Mouse (Mus musculus) forebrain, embryonic 12.5 days (tissue): ENCODE data around the gene Uvrag. TPM values are rescaled to one million over a fixed set of nuclear protein-coding genes. Genes with fewer than 3 reads are reported as not detected.
A peak's percentile ranks its signal among the peaks of the same experiment; 100 is the strongest.

ENCODE experiments used
- ATAC-seq: fragments of 200-750 bp; cut with Nextera tagmentation; 2 replicates; pipeline ENCODE4 v1.8.0; 2017; ENCODE audit warnings: moderate TSS enrichment; ENCODE audit not compliant: low FRiP score
- H3K27ac ChIP-seq: fragments of 300-500 bp; sonication (generic); 2 replicates; pipeline ENCODE4 v1.5.1; 2016; ENCODE audit warnings: mild to moderate bottlenecking
- H3K27me3 ChIP-seq: fragments of 300-500 bp; sonication (generic); 2 replicates; pipeline ENCODE4 v1.6.1; 2016; ENCODE audit warnings: mild to moderate bottlenecking
- H3K36me3 ChIP-seq: fragments of 300-500 bp; sonication (generic); replicated peaks from 2 replicates; pipeline ENCODE4 v1.6.1; 2016; ENCODE audit warnings: mild to moderate bottlenecking
- H3K4me1 ChIP-seq: fragments of 300-500 bp; sonication (generic); 2 replicates; pipeline ENCODE4 v1.6.1; 2016
- H3K4me2 ChIP-seq: fragments of 300-500 bp; sonication (generic); 2 replicates; pipeline ENCODE4 v1.6.1; 2016; ENCODE audit warnings: mild to moderate bottlenecking, moderate library complexity
- H3K4me3 ChIP-seq: fragments of 300-500 bp; sonication (generic); replicated peaks from 2 replicates; pipeline ENCODE4 v1.5.1; 2016; ENCODE audit warnings: mild to moderate bottlenecking
- H3K9ac ChIP-seq: fragments of 300-500 bp; sonication (generic); 2 replicates; pipeline ENCODE4 v1.6.1; 2016; ENCODE audit warnings: mild to moderate bottlenecking
- H3K9me3 ChIP-seq: fragments of 300-500 bp; sonication (generic); 2 replicates; pipeline ENCODE4 v1.6.1; 2016
- WGBS: fragments of 180-500 bp; shearing (Covaris S2); methylation state at CpG from one replicate; pipeline ENCODE4 v1.1.7; 2016; 5-methylcytosine and 5-hydroxymethylcytosine counted together
- polyA plus RNA-seq: library from polyadenylated mRNA; unstranded; fragments of >200 nt; fragmentation: Nextera tagmentation; extraction: Ambion mirVana; gene quantifications from 2 replicates; pipeline ENCODE4 v1.2.1, GENCODE M21; 2016

Gene Uvrag
- polyA plus RNA-seq, 1 experiment from 2014 or later: 16.1 TPM

GRCm38 (mm10) chr7:98993395-98993794 lies 147.5 kb downstream of the Uvrag start:
- Histone ChIP-seq H3K4me1 (no peaks in the 10 kb centered on the region), H3K9ac (no peak overlapping the region), H3K9me3 (no peaks in the 10 kb centered on the region), H3K36me3 (no peaks in the 10 kb centered on the region), H3K4me3 (no peak overlapping the region), H3K27ac (no peak overlapping the region), H3K27me3 (no peaks in the 10 kb centered on the region), H3K4me2 (no peak overlapping the region)
- WGBS: 84% methylated on average over 4 of the region's 4 CpGs
- ATAC-seq: no peak

GRCm38 (mm10) chr7:98991204-98991761 lies 149.7 kb downstream of the Uvrag start:
- no peaks in the 10 kb centered on the region for H3K9me3 ChIP-seq
- WGBS: 93% methylated on average over 2 of the region's 2 CpGs
- no peak overlapping the region for H3K4me3 ChIP-seq
- H3K9ac ChIP-seq: no peak overlapping the region
- no peaks in the 10 kb centered on the region for H3K4me1 ChIP-seq
- no peaks in the 10 kb centered on the region for H3K36me3 ChIP-seq
- no peaks in the 10 kb centered on the region for H3K27me3 ChIP-seq
- no peak overlapping the region for H3K4me2 ChIP-seq
- no peak overlapping the region for H3K27ac ChIP-seq
- no peak for ATAC-seq

DNA sequence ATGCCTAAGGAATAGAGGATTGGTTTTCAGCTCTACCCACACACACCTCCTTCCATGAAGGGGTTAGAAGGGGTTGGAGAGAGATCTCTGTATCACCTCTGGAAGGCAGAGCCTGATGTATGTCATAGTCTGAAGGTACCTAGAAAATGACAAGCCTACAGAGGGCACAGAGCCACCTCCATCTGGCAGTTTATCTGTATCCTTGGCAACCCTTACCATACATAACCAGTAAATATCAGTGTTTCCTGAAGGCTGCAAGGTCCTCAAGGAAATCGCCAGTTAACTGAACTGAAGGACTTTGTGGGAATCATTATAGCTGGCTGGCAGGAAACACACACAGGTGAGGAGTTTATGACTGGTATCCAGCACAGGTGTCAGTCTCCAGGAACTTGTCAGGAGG lies 150.4 kb downstream of the Uvrag start:
- no peaks in the 10 kb centered on the region for H3K4me1 ChIP-seq
- no peaks in the 10 kb centered on the region for H3K9me3 ChIP-seq
- H3K27ac ChIP-seq: no peak overlapping the region
- no peak for ATAC-seq
- H3K4me3 ChIP-seq: no peak overlapping the region
- no peaks in the 10 kb centered on the region for H3K27me3 ChIP-seq
- WGBS: 87% methylated on average over 1 of the region's 1 CpGs
- H3K4me2 ChIP-seq: no peak overlapping the region
- no peak overlapping the region for H3K9ac ChIP-seq
- no peaks in the 10 kb centered on the region for H3K36me3 ChIP-seq

GRCm38 (mm10) chr7:98986962-98987441 lies 153.9 kb downstream of the Uvrag start:
- peaks cover 15% of the 10 kb centered on the region; the same call in 1 of the 2 replicates for H3K4me1 ChIP-seq
- no peak overlapping the region for H3K9ac ChIP-seq
- H3K27me3 ChIP-seq: no peaks in the 10 kb centered on the region
- no peak overlapping the region for H3K4me2 ChIP-seq
- no peak overlapping the region for H3K4me3 ChIP-seq
- H3K27ac ChIP-seq: no peak overlapping the region
- 94% methylated on average over 14 of the region's 14 CpGs for WGBS
- H3K9me3 ChIP-seq: no peaks in the 10 kb centered on the region
- no peaks in the 10 kb centered on the region for H3K36me3 ChIP-seq
- no peak for ATAC-seq

DNA sequence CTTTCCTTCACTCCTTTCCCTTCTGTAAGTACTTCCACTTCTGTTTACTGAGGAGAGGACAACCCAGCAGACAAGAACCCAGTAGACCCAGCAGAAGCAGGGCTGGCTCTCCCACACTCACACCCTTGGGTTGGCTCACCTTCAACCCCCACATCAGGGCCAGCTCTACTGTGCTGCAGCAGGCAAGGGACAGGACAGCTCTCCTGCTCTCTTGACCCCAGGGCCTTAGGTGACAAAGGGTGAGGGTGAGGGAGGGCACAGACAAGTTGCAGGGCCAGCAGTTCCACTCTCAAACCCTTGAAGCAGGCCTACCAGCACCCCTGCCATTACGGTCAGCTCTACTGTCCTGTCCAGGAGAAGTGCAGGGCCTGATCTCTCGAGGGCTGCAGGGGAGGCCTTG lies 155.0 kb downstream of the Uvrag start:
- no peak for ATAC-seq
- Histone ChIP-seq H3K27me3 (no peaks in the 10 kb centered on the region), H3K4me3 (no peak overlapping the region), H3K4me2 (no peak overlapping the region), H3K9ac (no peak overlapping the region), H3K27ac (no peak overlapping the region), H3K36me3 (no peaks in the 10 kb centered on the region), H3K4me1 (peaks cover 15% of the 10 kb centered on the region; the same call in 1 of the 2 replicates), H3K9me3 (no peaks in the 10 kb centered on the region)
- WGBS: 57% methylated on average over 2 of the region's 2 CpGs

GRCm38 (mm10) chr7:98985489-98985888 lies 155.5 kb downstream of the Uvrag start:
- H3K4me3 ChIP-seq: no peak overlapping the region
- no peak overlapping the region for H3K9ac ChIP-seq
- H3K4me1 ChIP-seq: peaks cover 15% of the 10 kb centered on the region; the same call in 1 of the 2 replicates
- no peak overlapping the region for H3K27ac ChIP-seq
- 81% methylated on average over 6 of the region's 6 CpGs for WGBS
- H3K9me3 ChIP-seq: no peaks in the 10 kb centered on the region
- no peaks in the 10 kb centered on the region for H3K36me3 ChIP-seq
- H3K4me2 ChIP-seq: no peak overlapping the region
- no peak for ATAC-seq
- H3K27me3 ChIP-seq: no peaks in the 10 kb centered on the region

DNA sequence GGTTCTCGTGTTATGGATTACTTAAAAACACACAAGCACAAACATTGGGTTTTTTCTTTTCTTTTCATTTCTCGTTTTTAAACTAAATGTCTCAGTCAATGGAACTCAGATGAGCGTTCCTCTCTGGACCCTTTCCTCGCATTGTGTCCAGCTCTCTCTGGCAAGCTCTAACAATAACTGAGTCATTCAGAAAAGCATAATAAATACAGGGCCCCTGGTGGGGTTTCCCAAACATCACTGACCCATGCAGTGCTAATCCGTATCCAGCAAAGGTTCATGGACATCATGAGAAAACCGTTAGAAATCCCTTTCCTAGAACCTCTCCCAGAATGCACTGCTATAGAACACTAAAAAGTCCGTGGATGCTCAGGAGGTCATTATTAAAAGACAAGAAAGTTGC lies 156.6 kb downstream of the Uvrag start:
- H3K4me2 ChIP-seq: no peak overlapping the region
- no peaks in the 10 kb centered on the region for H3K9me3 ChIP-seq
- H3K27ac ChIP-seq: no peak overlapping the region
- H3K9ac ChIP-seq: no peak overlapping the region
- no peak for ATAC-seq
- WGBS: 36% methylated on average over 7 of the region's 7 CpGs
- no peaks in the 10 kb centered on the region for H3K27me3 ChIP-seq
- H3K36me3 ChIP-seq: no peaks in the 10 kb centered on the region
- H3K4me3 ChIP-seq: no peak overlapping the region
- H3K4me1 ChIP-seq: peaks cover 15% of the 10 kb centered on the region; the same call in 1 of the 2 replicates

GRCm38 (mm10) chr7:98983058-98983457 lies 157.9 kb downstream of the Uvrag start:
- WGBS: 77% methylated on average over 12 of the region's 12 CpGs
- Histone ChIP-seq H3K4me2 (no peak overlapping the region), H3K4me1 (peaks cover 15% of the 10 kb centered on the region; the same call in 1 of the 2 replicates), H3K9me3 (no peaks in the 10 kb centered on the region), H3K27ac (no peak overlapping the region), H3K36me3 (no peaks in the 10 kb centered on the region), H3K4me3 (no peak overlapping the region), H3K27me3 (no peaks in the 10 kb centered on the region), H3K9ac (no peak overlapping the region)
- ATAC-seq: no peak

DNA sequence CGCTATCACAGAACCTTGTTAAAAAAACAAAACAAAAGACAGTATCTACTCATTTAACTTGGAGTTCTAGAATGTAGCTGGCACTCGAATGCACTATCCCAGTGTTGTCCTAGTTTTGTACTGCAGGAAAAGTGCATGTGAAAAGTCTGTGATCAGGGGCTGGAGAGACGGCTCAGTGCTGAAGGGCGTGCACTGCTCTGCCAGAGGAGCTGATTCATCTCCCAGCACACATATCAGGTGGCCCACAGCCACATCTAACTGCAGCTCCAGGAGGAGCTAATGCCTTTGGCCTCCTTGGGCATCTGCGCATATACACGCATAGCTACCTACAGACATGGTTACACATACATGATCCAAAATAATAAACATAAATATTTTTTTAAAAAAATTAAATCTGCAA lies 159.5 kb downstream of the Uvrag start:
- Histone ChIP-seq H3K4me2 (no peak overlapping the region), H3K9ac (no peak overlapping the region), H3K36me3 (no peaks in the 10 kb centered on the region), H3K4me1 (peaks cover 15% of the 10 kb centered on the region; the same call in 1 of the 2 replicates), H3K27me3 (no peaks in the 10 kb centered on the region), H3K9me3 (no peaks in the 10 kb centered on the region), H3K4me3 (no peak overlapping the region), H3K27ac (no peak overlapping the region)
- WGBS: 90% methylated on average over 6 of the region's 6 CpGs
- no peak for ATAC-seq

DNA sequence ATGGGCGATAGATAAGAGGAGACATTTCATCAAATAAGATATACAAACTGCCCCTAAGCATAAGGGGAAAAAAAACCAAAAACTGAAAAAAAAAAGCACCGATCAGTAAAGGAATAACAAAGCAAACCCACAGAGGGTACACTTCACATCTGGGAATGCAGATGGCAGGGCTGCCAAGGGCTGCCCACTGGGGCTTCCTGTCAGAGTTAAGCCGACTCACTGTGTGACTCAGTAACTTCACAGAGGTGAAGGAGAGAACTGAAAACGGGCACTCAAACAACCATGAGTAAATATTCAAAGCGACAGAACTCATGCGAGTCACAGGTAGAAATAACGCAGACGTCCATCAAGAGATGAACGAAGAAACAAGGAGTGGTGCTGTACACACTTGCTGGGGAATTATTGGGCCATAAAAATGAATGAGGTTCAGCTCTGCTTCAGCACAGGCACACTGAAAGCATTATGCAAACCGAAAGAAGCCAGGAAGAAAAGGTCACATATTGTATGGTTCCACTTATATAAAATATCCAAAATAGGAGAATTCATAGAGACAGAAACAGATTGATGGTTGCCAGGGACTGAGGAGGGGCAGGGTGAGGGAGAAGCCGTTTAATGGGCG lies 164.0 kb downstream of the Uvrag start:
- 93% methylated on average over 12 of the region's 12 CpGs for WGBS
- ATAC-seq: no peak
- H3K9me3 ChIP-seq: no peaks in the 10 kb centered on the region
- no peak overlapping the region for H3K9ac ChIP-seq
- H3K4me3 ChIP-seq: no peak overlapping the region
- H3K4me1 ChIP-seq: peaks cover 8% of the 10 kb centered on the region; the same call in 1 of the 2 replicates
- H3K36me3 ChIP-seq: no peaks in the 10 kb centered on the region
- no peak overlapping the region for H3K4me2 ChIP-seq
- H3K27me3 ChIP-seq: no peaks in the 10 kb centered on the region
- H3K27ac ChIP-seq: no peak overlapping the region

- Histone ChIP-seq H3K9ac (no peak overlapping the region), H3K4me1 (peaks cover 8% of the 10 kb centered on the region; the same call in 1 of the 2 replicates), H3K36me3 (no peaks in the 10 kb centered on the region), H3K4me2 (no peak overlapping the region), H3K27me3 (no peaks in the 10 kb centered on the region), H3K9me3 (no peaks in the 10 kb centered on the region), H3K4me3 (no peak overlapping the region), H3K27ac (no peak overlapping the region)
- 30% methylated on average over 4 of the region's 4 CpGs for WGBS
- ATAC-seq: peak; percentile 49; the same call in 1 of the 2 replicates
Measured at GRCm38 (mm10) chr7:98974590-98974989, 166.4 kb downstream of the Uvrag start.

DNA sequence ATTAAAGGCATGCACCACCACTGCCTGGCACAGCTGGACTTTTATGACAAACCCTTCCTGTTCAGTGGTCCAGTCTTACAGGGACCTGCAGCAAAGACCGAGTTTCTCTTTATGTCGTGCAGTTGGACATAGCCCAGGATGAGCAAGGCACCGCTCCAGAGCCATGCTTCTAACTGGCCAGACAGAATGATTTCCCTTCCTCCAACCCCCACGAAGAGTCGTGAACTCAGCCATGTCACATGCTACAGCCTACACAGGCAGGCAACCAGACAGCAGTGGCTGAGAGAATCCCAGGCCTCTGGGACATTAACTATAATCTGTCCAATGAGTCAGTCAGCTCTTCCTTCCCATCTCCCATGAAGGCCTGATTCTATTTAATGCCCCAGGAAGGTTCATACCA lies 170.2 kb downstream of the Uvrag start:
- peaks cover 19% of the 10 kb centered on the region for H3K4me1 ChIP-seq
- ATAC-seq: no peak
- H3K9me3 ChIP-seq: peaks cover 3% of the 10 kb centered on the region; the same call in 1 of the 2 replicates
- H3K27ac ChIP-seq: no peak overlapping the region
- H3K4me2 ChIP-seq: no peak overlapping the region
- H3K4me3 ChIP-seq: no peak overlapping the region
- no peaks in the 10 kb centered on the region for H3K36me3 ChIP-seq
- peaks cover 5% of the 10 kb centered on the region; the same call in 1 of the 2 replicates for H3K27me3 ChIP-seq
- H3K9ac ChIP-seq: no peak overlapping the region
- 90% methylated on average over 5 of the region's 5 CpGs for WGBS
